Mouse (Mus musculus): ENCODE data around the gene Map3k4.

GRCm38 (mm10) chr17:12263787-12264186 lies 54.8 kb downstream of the Map3k4 start:
- no peak for TF ChIP-seq ZNF384 (IDR thresholded peaks at IDR 0.05; ENCODE audit: low read depth, low read length)
- TF ChIP-seq ZC3H11A (IDR thresholded peaks at IDR 0.05; ENCODE audit: borderline replicate concordance, low read depth, low read length): no peak
